Mouse (Mus musculus): ENCODE measurements around the gene Nsmf. TPM values are rescaled to one million over a fixed set of nuclear protein-coding genes. Genes with fewer than 3 reads are reported as not detected.

Nsmf gene
- 125 and 134 TPM in 2 replicates for polyA plus RNA-seq (2015; fragmentation: Nextera tagmentation; extraction: Ambion mirVana)

DNA sequence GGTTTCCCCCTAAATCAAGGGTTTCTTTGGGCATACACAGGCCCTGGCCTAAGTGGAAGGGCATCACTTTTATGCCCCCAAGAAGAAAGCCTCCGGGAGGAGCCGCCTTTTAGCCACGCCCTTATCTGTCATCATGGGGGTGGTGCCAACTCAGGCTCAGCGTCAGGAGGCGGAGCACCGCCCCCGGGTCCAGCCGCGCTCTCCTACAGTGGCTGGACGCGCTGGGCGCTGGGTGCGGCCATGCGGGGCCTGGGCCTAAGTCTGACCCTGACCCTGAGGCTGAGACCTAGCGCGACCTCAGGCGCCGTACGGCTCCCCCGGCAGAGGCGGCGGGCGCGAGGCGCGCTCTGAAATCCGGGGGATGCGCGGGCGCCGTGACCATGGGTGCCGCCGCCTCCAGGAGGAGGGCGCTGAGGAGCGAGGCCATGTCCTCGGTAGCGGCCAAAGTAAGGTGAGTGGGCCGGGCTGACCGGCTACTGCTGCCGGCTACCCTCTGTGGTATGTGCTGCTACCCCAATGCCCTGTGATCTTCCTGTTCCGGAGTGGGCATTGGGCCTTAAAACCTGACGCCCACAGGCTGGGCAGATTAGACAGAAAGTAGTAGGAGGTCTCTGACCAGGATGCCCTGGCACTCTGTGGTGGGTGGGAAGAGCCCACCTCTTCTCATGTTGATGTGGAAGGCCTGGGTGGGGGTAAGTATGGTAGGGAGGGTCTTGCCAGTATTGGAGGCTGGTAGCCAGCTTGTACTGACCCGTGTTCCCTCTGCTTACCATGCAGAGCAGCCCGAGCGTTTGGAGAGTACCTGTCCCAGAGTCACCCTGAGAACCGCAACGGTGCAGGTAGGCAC, at the start of gene Nsmf:
Gene Nsmf (plus strand): TSS at position 135 of the 847 bp plus-strand sequence.
- peak within 1 kb of the TSS; percentile 7 for H3K27ac ChIP-seq (replicated peaks)

DNA sequence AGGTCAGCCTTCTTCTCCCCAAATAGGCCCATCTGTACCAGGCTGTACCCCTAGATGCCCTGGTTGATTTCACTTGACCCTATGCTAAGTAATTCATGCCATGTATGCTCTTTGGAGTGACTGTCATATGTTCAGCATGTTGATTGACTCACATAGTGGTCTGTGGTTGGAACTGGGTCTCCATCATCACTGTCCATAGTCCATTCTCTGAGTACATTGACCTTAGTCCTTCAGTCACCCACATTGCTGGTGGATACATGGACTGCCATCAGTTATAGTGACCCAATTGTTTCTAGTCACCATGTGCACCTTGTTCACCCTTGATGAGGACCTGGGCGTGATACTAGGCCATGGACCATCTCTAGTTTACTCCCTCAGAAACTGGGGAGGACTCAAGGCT, 47.4 kb upstream of the Nsmf start:
- H3K9me3 ChIP-seq = no peaks in the 10 kb centered on the region
- H3K27ac ChIP-seq (replicated peaks) = no peak overlapping the region
- H3K4me1 ChIP-seq (replicated peaks) = no peaks in the 10 kb centered on the region
- H3K36me3 ChIP-seq = no peaks in the 10 kb centered on the region
- no peak overlapping the region for H3K4me3 ChIP-seq
- ATAC-seq (ENCODE audit: low read depth) = no peak
- H3K27me3 ChIP-seq = no peaks in the 10 kb centered on the region
- H3K4me2 ChIP-seq = no peak overlapping the region
- WGBS = 91% methylated on average over 1 of the region's 1 CpGs
- H3K9ac ChIP-seq = no peak overlapping the region

More for the DNA sequence above, at the start of gene Nsmf:
- H3K4me1 ChIP-seq (replicated peaks) = peaks cover 26% of the 10 kb centered on the region
- H3K9me3 ChIP-seq = no peaks in the 10 kb centered on the region
- peaks cover 36% of the 10 kb centered on the region for H3K36me3 ChIP-seq
- no peaks in the 10 kb centered on the region for H3K27me3 ChIP-seq
- WGBS = 5% methylated on average over 47 of the region's 47 CpGs
- H3K4me3 ChIP-seq = peak within 1 kb of the TSS; percentile 59
- ATAC-seq (ENCODE audit: low read depth) = peak; percentile 91
- peak within 1 kb of the TSS; percentile 77 for H3K9ac ChIP-seq
- peak within 1 kb of the TSS; percentile 83 for H3K4me2 ChIP-seq

DNA sequence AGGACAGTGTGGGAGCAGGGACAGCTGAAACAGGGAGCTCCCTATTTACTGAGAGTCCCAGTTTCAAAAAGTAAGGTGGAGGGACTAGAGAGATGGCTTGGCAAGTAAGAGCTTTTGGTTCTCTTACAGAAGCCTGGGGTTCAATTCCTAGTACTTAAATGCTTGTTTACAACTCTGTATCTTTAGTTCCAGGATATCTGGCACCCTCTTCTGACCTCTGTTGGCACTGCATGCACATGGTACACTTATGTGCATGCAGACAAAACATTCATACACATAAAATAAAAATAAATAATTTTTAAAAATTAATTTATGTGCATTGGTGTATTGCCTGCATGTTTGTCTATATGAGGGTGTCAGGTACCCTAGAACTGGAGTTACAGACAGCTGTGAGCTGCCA, 45.9 kb upstream of the Nsmf start:
- no peaks in the 10 kb centered on the region for H3K9me3 ChIP-seq
- no peak for ATAC-seq (ENCODE audit: low read depth)

DNA sequence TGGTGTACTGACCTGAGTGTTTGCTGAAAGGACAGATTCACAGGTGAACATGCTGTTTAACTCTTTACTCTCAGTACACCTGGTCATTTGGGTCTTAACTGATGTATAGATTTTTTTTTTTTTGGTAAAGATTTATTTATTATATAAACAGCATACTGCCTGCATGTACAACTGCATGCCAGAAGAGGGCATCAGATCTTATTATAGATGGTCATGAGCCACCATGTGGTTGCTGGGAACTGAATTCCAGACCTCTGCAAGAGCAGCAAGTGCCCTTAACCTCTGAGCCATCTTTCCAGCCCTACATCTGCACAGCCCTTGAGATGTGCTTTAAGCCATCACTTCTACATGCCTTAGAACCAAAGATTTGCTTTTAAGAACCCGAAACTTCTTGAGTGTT, 31.5 kb upstream of the Nsmf start:
- WGBS = 97% methylated on average over 1 of the region's 1 CpGs
- H3K4me1 ChIP-seq (replicated peaks) = no peaks in the 10 kb centered on the region
- no peak overlapping the region for H3K4me2 ChIP-seq
- H3K9ac ChIP-seq = no peak overlapping the region
- H3K4me3 ChIP-seq = no peak overlapping the region
- ATAC-seq (ENCODE audit: low read depth) = no peak
- no peaks in the 10 kb centered on the region for H3K36me3 ChIP-seq
- H3K27me3 ChIP-seq = no peaks in the 10 kb centered on the region
- H3K27ac ChIP-seq (replicated peaks) = no peak overlapping the region
- no peaks in the 10 kb centered on the region for H3K9me3 ChIP-seq

More for the DNA sequence above, 45.9 kb upstream of the Nsmf start:
- Histone ChIP-seq H3K36me3 (no peaks in the 10 kb centered on the region), H3K27ac (replicated peaks) (no peak overlapping the region), H3K27me3 (no peaks in the 10 kb centered on the region), H3K4me1 (replicated peaks) (no peaks in the 10 kb centered on the region), H3K4me2 (no peak overlapping the region), H3K4me3 (no peak overlapping the region), H3K9ac (no peak overlapping the region)

DNA sequence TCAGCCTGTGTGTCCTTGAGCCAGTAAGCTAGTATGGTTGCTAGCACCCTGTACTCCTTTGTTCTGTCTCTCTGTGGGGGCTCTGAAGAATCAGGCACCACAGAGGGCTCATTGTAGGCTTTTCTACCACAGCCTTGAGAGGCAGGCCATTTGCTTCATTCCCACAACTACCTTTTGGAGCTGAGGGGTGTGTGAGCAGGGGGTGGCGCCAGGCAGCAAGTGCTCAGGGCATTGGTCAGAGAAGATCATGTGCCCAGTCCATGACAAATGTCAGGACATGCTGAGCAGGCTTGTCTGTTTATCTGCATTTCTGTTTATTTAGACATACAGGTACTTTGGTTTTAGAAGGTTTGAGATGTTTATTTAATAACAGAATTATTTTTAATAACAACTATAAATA, 29.0 kb upstream of the Nsmf start:
- no peaks in the 10 kb centered on the region for H3K27me3 ChIP-seq
- no peaks in the 10 kb centered on the region for H3K9me3 ChIP-seq
- H3K4me1 ChIP-seq (replicated peaks) = no peaks in the 10 kb centered on the region
- no peak overlapping the region for H3K4me3 ChIP-seq
- no peak for ATAC-seq (ENCODE audit: low read depth)
- H3K36me3 ChIP-seq = no peaks in the 10 kb centered on the region
- H3K9ac ChIP-seq = no peak overlapping the region
- WGBS = 78% methylated on average over 1 of the region's 1 CpGs
- no peak overlapping the region for H3K27ac ChIP-seq (replicated peaks)
- H3K4me2 ChIP-seq = no peak overlapping the region

DNA sequence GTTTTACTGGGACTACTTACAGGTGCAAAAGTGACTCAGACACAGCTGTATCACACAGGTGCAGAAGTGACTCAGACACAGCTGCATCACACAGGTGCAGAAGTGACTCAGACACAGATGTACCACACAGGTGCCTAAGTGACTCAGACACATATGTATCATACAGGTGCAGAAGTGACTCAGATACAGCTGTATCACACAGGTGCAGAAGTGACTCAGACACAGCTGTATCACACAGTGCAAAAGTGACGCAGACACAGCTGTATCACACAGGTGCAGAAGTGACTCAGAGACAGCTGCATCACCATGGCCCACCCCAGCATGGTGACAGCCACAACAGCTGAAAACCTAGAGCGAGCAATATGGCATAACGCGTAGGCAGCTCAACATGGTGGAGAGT, 19.2 kb upstream of the Nsmf start:
- H3K9me3 ChIP-seq = no peaks in the 10 kb centered on the region
- 97% methylated on average over 4 of the region's 4 CpGs for WGBS
- H3K9ac ChIP-seq = no peak overlapping the region
- ATAC-seq (ENCODE audit: low read depth) = no peak
- no peaks in the 10 kb centered on the region for H3K4me1 ChIP-seq (replicated peaks)
- no peaks in the 10 kb centered on the region for H3K27me3 ChIP-seq
- no peaks in the 10 kb centered on the region for H3K36me3 ChIP-seq
- H3K4me3 ChIP-seq = no peak overlapping the region
- H3K27ac ChIP-seq (replicated peaks) = no peak overlapping the region
- H3K4me2 ChIP-seq = no peak overlapping the region

DNA sequence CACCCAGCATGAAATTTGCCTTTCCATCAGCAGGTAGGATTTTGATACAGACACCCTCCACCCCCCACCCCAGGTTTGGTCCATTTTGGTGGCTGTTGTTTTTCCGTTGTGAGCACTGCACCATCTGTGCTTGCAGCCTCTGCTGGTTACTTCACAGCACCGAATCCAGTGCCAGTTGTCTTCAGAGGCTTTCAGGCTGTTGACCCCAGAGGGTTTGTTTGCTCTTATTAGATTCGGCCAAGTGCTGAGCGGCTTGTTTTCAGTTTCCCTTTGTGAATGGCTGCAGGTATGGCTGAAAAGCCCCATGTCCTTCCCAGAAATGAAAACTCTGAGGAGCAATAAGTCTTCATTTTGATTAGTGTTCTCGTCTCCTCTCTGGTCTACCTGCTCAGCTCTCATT, 14.1 kb upstream of the Nsmf start:
- WGBS = 90% methylated on average over 5 of the region's 5 CpGs
- no peaks in the 10 kb centered on the region for H3K9me3 ChIP-seq
- no peak for ATAC-seq (ENCODE audit: low read depth)

DNA sequence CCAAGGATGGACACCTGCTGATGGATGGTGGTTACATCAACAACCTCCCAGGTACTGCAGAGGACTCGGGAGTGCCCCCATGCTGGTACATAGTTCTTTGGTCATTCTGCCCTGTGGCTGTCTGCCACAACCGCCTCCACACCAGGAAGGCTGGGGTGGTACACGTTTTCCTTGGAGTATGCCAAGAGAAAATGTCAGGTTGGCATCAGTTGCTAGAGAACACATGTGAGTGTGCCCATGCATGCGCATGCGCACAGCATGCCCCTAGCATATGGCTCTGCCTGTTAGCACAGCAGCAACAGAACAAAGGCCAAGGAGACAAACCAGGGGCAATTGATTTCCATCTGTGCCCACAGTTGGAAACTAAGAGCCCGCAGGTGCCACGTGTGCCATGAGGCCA, 3.2 kb upstream of the Nsmf start:
- no peak for ATAC-seq (ENCODE audit: low read depth)
- Histone ChIP-seq H3K9me3 (no peaks in the 10 kb centered on the region), H3K27me3 (no peaks in the 10 kb centered on the region), H3K4me2 (no peak overlapping the region), H3K9ac (no peak overlapping the region), H3K27ac (replicated peaks) (no peak overlapping the region), H3K36me3 (0 out of 2 replicates have a peak, but pooled peaks cover 4% of the 10 kb centered on the region), H3K4me1 (replicated peaks) (peaks cover 17% of the 10 kb centered on the region), H3K4me3 (no peak overlapping the region)
- WGBS = 85% methylated on average over 7 of the region's 7 CpGs

More for the DNA sequence above, 14.1 kb upstream of the Nsmf start:
- Histone ChIP-seq H3K27ac (replicated peaks) (no peak overlapping the region), H3K27me3 (no peaks in the 10 kb centered on the region), H3K4me3 (no peak overlapping the region), H3K9ac (no peak overlapping the region), H3K36me3 (no peaks in the 10 kb centered on the region), H3K4me2 (no peak overlapping the region), H3K4me1 (replicated peaks) (no peaks in the 10 kb centered on the region)

DNA sequence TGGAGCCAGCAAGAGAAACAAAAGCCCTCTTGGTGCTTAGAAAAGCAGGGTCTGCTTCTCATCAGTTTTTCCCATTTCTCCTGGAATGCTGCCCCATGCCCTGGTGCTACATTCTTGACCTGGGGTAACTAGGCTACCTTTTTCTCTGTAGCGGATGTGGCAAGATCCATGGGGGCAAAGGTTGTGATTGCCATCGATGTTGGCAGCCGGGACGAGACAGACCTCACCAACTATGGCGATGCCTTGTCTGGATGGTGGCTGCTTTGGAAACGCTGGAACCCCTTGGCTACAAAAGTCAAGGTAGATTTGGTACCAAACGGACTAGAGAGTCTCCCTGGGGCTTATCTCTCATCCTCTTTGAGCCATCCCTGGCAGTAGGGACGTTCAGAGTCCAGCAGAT, 2.7 kb upstream of the Nsmf start:
- Histone ChIP-seq H3K36me3 (peaks cover 9% of the 10 kb centered on the region; the same call in 1 of the 2 replicates), H3K27ac (replicated peaks) (no peak overlapping the region)
- 86% methylated on average over 8 of the region's 8 CpGs for WGBS

DNA sequence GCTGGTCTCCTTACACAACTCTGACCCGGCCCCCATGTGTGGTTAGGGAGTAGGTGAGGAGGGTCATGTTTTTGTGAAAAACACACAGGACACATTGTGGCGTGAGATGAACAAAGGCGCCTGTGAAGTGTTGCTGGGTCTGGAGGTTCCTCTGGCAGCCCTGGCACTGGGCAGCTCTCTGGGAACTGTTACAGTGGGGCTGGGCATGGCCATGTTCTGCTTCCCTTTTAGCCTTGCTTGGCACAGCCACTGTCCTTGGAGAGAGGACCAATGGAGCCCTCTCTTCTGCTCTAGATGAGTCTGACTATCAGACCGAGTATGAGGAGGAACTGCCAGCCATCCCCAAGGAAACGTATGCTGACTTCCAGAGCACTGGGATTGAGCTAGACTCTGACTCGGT, 1.1 kb upstream of the Nsmf start:
- peaks cover 24% of the 10 kb centered on the region for H3K36me3 ChIP-seq
- ATAC-seq (ENCODE audit: low read depth) = no peak
- peaks cover 26% of the 10 kb centered on the region for H3K4me1 ChIP-seq (replicated peaks)
- 93% methylated on average over 6 of the region's 6 CpGs for WGBS
- no peaks in the 10 kb centered on the region for H3K27me3 ChIP-seq
- no peak overlapping the region for H3K9ac ChIP-seq
- no peaks in the 10 kb centered on the region for H3K9me3 ChIP-seq
- H3K4me2 ChIP-seq = no peak overlapping the region
- no peak overlapping the region for H3K27ac ChIP-seq (replicated peaks)
- no peak overlapping the region for H3K4me3 ChIP-seq

More for the DNA sequence above, 2.7 kb upstream of the Nsmf start:
- Histone ChIP-seq H3K4me2 (no peak overlapping the region), H3K9ac (no peak overlapping the region), H3K27me3 (no peaks in the 10 kb centered on the region), H3K4me1 (replicated peaks) (peaks cover 22% of the 10 kb centered on the region), H3K4me3 (no peak overlapping the region), H3K9me3 (no peaks in the 10 kb centered on the region)
- no peak for ATAC-seq (ENCODE audit: low read depth)

DNA sequence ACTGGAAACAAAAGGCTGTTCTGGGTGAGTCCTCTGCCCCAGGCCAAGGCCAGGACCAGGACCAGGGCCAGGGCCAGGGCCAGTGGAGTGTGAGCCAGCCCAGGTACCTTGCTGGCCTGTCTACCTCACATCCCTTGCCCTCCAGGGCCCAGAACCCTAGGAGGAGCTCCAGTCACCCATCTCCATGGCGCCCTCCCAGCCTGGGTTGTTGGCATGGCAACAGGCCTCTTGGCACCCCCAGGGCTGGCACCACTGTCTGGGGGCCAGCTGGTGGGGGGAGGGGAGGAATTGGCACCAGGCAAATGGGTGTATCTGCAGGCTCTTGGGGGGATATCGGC, 882 bp downstream of the Nsmf start:
- Histone ChIP-seq H3K9me3 (no peaks in the 10 kb centered on the region), H3K36me3 (peaks cover 42% of the 10 kb centered on the region), H3K4me1 (replicated peaks) (peaks cover 26% of the 10 kb centered on the region), H3K4me2 (peak overlapping the region; percentile 83), H3K9ac (peak overlapping the region; percentile 77), H3K27ac (replicated peaks) (peak overlapping the region; percentile 7), H3K4me3 (peak overlapping the region; percentile 59), H3K27me3 (no peaks in the 10 kb centered on the region)
- WGBS = 20% methylated on average over 2 of the region's 2 CpGs
- peak; percentile 45 for ATAC-seq (ENCODE audit: low read depth)

DNA sequence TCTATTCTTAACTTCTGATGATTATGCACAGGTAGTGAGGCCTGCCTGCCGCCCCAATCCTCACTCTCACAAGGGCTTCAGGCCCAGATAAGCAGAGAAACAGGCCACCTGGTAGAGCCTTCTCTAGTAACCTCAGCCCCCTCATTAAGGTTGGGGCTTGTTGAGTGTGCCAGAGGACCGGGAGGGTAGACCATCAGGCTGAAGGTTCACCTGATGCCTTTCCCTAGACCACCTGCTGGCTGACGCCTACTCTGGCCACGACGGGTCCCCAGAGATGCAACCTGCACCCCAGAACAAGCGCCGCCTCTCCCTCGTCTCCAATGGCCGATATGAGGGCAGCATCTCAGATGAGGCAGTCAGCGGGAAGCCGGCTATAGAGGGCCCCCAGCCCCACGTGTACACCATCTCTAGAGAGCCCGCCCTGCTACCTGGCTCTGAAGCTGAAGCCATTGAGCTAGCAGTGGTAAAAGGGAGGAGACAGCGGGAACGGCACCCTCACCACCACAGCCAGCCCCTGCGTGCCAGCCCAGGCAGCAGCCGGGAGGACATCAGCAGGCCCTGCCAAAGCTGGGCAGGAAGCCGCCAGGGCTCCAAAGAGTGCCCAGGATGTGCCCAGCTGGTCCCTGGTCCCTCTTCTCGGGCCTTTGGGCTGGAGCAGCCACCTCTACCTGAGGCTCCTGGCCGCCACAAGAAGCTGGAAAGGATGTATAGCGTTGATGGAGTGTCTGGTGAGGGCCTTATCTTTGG, 1.4 kb downstream of the Nsmf start:
- Histone ChIP-seq H3K27ac (replicated peaks) (no peak overlapping the region), H3K9me3 (no peaks in the 10 kb centered on the region), H3K4me2 (peak overlapping the region; percentile 83), H3K36me3 (peaks cover 48% of the 10 kb centered on the region), H3K4me1 (replicated peaks) (peaks cover 26% of the 10 kb centered on the region), H3K9ac (peak overlapping the region; percentile 77), H3K4me3 (peak overlapping the region; percentile 59), H3K27me3 (no peaks in the 10 kb centered on the region)
- 0 out of 2 replicates have a peak, but pooled peaks have one; percentile 4 for ATAC-seq (ENCODE audit: low read depth)
- 90% methylated on average over 21 of the region's 21 CpGs for WGBS
